Mouse (Mus musculus) E14TG2a.4 (cell line): ENCODE measurements around the gene Acad11.

ENCODE experiments used
- CTCF ChIP-seq: conservative IDR thresholded peaks from 2 replicates; pipeline ENCODE4 v1.5.1; 2014; ENCODE audit warnings: low read length
- NANOG ChIP-seq: IDR thresholded peaks from 2 replicates; pipeline ENCODE4 v1.6.1; 2014; ENCODE audit warnings: borderline replicate concordance, low read length, mixed read lengths
- POU5F1 ChIP-seq: IDR thresholded peaks from 2 replicates; pipeline ENCODE4 v1.6.1; 2014; ENCODE audit warnings: low read length, borderline replicate concordance

DNA sequence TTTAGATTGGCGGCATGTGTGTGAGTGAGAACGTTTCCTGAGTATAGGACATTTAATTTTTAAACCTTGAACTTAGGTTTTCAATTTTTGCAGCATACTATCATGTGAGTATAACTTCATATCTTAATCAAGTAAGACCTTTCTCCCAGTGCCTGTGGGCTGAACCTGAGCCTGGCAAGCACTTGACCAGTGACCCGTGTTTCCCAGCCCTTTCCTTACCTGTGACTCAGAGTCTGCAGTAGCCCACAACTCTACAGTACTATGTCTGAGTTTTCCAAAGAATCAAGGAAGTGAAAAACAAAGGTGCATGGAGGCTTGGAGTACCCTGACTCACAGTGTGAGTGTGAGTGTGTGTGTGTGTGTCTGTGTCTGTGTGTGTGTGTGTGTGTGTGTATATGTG lies 16.9 kb downstream of the Acad11 start:
- TF ChIP-seq CTCF: no peak
- TF ChIP-seq POU5F1: no peak
- TF ChIP-seq NANOG: no peak
